Mouse (Mus musculus) spleen, embryonic (tissue): Measurements from ENCODE around the gene Gm21830.
"Not testable (repeated sequence)": the region's sequence is repeated elsewhere in the genome, so short reads cannot be mapped to it uniquely, and the experiment has no call there.

Experiments used
- CTCF ChIA-PET: fragments of 350-600 bp; sonication (Branson Sonifier 250); formaldehyde crosslinking; loops from one replicate; lab custom pipeline; 2022; lab: Charles Lee

Gene Gm21830

GRCm38 (mm10) chr2:67413425-67413824, at the start of gene Gm21830:
Gene Gm21830, plus strand, starts transcription at chr2:67413725.
- CTCF ChIA-PET = not testable (repeated sequence)

GRCm38 (mm10) chr2:67364506-67364905, 49.0 kb upstream of the Gm21830 start:
- CTCF ChIA-PET = no interaction called here

- CTCF ChIA-PET = no interaction called here
Measured at GRCm38 (mm10) chr2:67378504-67378903, 35.0 kb upstream of the Gm21830 start.

DNA sequence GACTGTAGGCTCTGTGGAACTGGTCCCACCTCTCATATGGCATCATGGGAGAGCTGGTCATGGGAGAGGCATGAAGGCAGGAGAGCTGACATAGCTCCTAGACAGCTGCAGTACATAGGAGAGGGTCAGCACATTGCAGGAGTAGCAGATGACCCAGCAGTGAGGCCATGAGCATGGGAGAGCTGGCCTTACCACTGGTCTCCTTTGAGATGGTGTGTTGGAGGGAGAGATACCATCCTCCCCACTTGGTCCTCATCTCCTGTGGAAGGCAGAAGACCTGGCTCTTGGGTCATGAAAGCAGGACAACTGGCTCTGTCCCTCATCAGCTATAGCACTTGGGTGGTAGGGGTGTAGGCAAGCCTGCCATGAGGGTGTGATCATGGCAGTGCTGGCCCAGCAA, 7.3 kb downstream of the Gm21830 start:
- CTCF ChIA-PET = no interaction called here

GRCm38 (mm10) chr2:67422799-67423198, 9.3 kb downstream of the Gm21830 start:
- CTCF ChIA-PET = no interaction called here

DNA sequence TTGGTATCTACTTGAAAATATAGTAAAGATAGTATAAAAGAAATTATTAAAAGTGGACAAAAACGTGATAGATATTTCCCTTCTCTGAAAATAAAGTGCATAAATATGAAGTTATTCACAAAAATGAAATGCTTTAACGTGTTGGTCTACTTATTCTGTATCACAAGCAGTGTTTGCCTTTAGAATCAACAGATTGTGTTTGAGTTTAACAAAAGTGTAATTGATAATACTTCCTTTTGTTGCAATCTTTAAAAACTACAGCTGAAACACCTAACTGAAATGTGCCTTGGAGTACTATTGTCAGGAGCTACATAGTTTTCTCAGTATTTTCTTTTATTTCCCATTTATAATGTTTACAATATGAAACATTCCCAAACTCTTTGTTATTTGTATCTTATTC, 19.6 kb downstream of the Gm21830 start, which contains the start of gene Gm26727:
TSS of gene Gm26727 (minus strand) at position 101 of the 400 bp plus-strand sequence.
- CTCF ChIA-PET = no interaction called here

DNA sequence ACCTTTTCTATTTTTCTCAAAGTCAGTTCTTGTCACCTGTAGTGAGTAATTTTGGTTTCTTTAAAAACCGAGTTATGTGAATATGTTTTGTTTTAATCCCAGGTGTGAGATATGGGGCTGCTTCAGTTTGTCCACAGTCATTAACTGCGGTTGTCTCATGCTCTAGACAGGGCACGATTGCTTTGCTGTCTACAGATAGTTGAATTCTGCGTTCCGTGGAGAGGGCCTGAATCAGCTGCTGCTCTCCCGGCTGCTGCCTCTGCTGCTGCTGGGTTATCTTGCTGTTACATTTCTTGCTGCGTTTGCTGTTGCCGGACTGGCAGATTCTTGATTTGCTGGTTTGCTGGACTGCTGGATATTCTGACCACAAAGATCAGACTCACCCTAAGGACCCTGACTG, 24.8 kb downstream of the Gm21830 start:
- CTCF ChIA-PET = no interaction called here

GRCm38 (mm10) chr2:67445780-67446179, 32.3 kb downstream of the Gm21830 start, which contains the start of gene Xirp2:
Gene Xirp2, plus strand, starts transcription at chr2:67446002.
- CTCF ChIA-PET = no interaction called here

GRCm38 (mm10) chr2:67446772-67447171, 33.2 kb downstream of the Gm21830 start:
- CTCF ChIA-PET = interaction anchor here (0.5 kb wide), 1 partner anchor 111 kb away, joined by 3 read pairs; no protein-coding TSS in a partner anchor

DNA sequence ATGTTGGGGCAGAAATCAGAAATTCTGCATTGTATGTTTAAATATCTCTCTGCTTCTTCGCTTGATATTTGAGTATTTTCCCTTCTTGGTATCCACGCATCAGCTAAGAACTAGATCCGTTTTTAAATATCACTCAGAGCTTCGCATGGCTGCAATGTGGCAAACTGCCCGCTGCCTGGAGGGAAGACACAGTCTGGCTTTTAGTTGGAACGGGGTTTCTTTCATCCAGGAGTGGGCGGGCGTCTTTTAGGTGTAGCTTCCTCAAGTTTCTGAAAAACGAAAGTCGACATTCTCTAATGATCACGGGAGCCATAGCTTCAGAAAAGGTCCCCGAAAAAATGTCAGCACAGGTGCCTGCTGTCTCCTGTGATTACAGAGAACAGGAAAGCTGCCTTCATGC, 33.7 kb downstream of the Gm21830 start:
- CTCF ChIA-PET = interaction anchor here (0.5 kb wide), 1 partner anchor 111 kb away, joined by 3 read pairs; no protein-coding TSS in a partner anchor

DNA sequence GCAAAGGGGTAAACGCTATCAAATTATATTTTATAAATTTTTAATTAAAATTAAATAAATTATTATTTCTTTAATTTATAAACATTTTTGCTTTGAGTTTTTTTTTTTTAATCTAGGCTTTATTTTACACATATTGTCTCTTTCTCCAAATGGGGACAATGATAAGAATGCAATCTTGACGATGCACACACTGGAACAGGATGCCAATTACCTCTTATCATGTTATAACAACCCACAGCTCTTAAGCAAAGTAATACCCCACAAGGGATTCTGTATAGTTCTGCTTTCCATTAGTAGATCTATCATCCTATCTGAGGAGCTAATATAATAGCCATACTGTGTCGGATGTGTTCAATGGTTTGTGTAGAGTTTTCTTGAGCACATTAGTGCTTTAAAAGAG, 47.3 kb downstream of the Gm21830 start:
- CTCF ChIA-PET = no interaction called here

GRCm38 (mm10) chr2:67467036-67467435, 53.5 kb downstream of the Gm21830 start:
- CTCF ChIA-PET = no interaction called here

DNA sequence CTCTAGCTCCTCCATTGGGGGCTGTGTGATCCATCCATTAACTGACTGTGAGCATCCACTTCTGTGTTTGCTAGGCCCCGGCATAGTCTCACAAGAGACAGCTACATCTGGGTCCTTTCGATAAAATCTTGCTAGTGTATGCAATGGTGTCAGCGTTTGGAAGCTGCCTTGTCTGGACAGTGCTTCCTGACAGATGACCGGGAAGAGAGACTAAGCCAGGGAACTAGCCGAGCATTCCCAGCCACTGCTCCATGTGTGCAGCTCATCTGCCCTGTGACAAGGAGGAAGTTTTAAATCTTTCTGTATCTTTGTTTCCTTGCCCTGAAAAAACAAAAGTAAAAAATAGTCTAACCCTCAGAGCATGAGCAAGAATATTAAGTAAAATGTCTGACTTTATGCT, 56.5 kb downstream of the Gm21830 start:
- CTCF ChIA-PET = not testable (repeated sequence)

DNA sequence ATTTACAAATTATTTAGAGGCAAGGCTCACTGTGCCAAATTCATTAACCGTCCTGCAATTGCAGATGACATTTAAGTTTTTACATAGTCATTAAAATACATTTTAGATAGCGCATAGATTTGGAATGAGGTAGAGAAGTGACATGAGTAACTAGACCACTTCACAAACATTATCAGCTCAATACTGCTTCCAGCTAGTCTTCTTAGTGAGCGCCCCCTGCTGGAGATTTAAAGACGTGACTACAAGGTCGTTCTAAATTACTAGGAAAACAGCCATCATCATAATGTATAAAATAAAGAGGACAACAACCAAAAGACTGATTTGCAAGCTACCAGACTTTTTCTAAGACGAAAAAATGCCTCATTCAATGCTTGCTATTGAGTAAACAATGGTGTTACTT, 64.2 kb downstream of the Gm21830 start:
- CTCF ChIA-PET = no interaction called here

GRCm38 (mm10) chr2:67481051-67481450, 67.5 kb downstream of the Gm21830 start:
- CTCF ChIA-PET = no interaction called here
